Mouse (Mus musculus): Measurements from ENCODE around the gene Vangl1. TPM values are rescaled to one million over a fixed set of nuclear protein-coding genes. Genes with fewer than 3 reads are reported as not detected.
A peak's percentile ranks its signal among the peaks of the same experiment; 100 is the strongest.
"Not testable (repeated sequence)": the region's sequence is repeated elsewhere in the genome, so short reads cannot be mapped to it uniquely, and the experiment has no call there.

The Vangl1 gene
- polyA plus RNA-seq, 1 experiment from 2014 or later: 26.5 TPM

DNA sequence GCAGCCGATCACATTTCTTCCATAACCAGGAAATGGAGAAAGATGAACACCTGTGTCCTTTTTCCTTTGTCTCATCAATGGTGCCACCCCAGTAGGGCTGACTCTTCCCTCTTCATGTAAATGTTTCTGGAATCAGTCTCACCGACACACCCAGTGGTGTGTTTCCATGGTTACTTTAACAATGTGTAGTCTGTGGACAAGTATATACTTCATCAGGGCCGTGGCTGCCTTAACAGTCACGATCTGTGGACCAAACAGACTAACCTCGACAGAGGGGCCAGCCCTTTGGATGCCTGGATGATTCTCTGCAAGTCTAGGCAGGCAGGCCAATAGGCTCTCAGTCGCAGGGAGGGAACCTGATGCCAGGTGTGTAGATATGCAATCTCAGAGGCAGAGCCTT lies 8.4 kb upstream of the Vangl1 start:
- WGBS: 63% methylated on average over 6 of the region's 6 CpGs

DNA sequence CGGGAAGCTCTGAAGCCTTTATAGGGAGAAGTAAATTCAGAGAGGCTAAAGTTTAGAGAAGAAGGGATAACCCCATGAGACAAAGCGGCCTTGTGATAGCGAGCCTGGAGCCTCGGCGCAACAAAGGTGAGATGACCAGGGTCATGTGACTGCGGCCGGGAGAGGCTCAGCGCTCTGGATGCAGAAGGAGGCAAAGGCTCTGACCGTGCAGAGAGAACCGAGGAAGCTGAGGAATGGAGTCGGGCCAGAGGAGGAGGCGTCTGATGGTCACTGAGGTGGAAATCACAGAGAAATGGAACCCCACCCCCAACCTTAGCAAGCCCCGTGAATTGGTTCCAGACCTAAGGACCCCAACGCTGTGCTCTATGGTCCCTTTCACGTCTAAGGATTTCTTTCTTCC lies 7.8 kb upstream of the Vangl1 start:
- no peaks in the 10 kb centered on the region for H3K9me3 ChIP-seq
- H3K4me3 ChIP-seq: no peak overlapping the region
- no peak overlapping the region for H3K27ac ChIP-seq
- no peaks in the 10 kb centered on the region for H3K27me3 ChIP-seq (ENCODE audit: insufficient read depth, poor library complexity, severe bottlenecking)
- no peaks in the 10 kb centered on the region for H3K36me3 ChIP-seq
- WGBS: 85% methylated on average over 15 of the region's 15 CpGs
- peaks cover 15% of the 10 kb centered on the region for H3K4me1 ChIP-seq
- DNase-seq (ENCODE audit: low spot score): peak; percentile 56

More for the DNA sequence above, 8.4 kb upstream of the Vangl1 start:
- H3K27ac ChIP-seq: no peak overlapping the region
- H3K9me3 ChIP-seq: no peaks in the 10 kb centered on the region
- H3K4me1 ChIP-seq: peaks cover 11% of the 10 kb centered on the region
- peak; percentile 68 for DNase-seq (ENCODE audit: low spot score)
- H3K36me3 ChIP-seq: no peaks in the 10 kb centered on the region
- H3K27me3 ChIP-seq (ENCODE audit: insufficient read depth, poor library complexity, severe bottlenecking): no peaks in the 10 kb centered on the region
- H3K4me3 ChIP-seq: no peak overlapping the region

DNA sequence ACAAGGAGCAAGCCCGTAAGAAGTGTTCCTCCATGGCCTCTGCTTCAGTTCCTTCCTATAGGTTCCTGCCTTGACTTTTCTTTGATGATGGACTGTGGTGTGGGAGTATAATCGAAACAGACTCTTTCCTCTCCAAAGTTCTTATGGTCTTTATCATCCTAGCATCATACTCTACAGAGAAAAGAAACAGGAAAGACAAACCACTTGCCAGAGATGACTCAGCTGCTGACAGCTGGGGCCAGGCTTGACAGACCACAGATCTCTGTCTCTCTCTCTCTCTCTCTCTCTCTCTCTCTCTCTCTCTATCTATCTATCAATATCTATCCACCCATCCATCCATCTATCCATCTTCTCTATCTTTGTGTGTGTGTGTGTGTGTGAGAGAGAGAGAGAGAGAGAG lies 6.8 kb upstream of the Vangl1 start:
- Histone ChIP-seq H3K4me3 (no peak overlapping the region), H3K27ac (no peak overlapping the region), H3K4me1 (peaks cover 15% of the 10 kb centered on the region), H3K9me3 (no peaks in the 10 kb centered on the region), H3K27me3 (ENCODE audit: insufficient read depth, poor library complexity, severe bottlenecking) (peaks cover 1% of the 10 kb centered on the region; the same call in 1 of the 2 replicates), H3K36me3 (no peaks in the 10 kb centered on the region)
- WGBS: 76% methylated on average over 2 of the region's 2 CpGs
- no peak for DNase-seq (ENCODE audit: low spot score)

DNA sequence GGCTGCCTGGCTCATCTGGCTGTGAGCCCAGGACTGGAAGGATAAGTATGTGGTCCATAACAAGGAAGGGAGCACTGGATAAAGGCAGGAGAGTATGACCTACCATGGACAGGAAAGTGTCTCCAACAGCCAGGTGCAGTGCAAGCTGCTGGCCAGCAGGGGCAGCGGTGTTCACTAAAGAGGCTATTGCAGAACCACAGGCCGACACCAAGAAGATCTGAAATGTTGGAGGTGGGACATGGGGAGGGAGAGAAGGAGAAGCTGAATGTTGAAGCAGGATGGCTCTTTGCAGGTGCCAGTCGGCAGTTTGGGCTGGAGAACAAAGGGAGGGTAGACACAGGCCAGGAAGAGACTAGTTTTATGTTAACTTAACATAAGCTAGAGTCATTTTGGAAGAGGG lies 6.3 kb upstream of the Vangl1 start:
- Histone ChIP-seq H3K36me3 (no peaks in the 10 kb centered on the region), H3K4me3 (no peak overlapping the region), H3K4me1 (peaks cover 16% of the 10 kb centered on the region), H3K9me3 (no peaks in the 10 kb centered on the region), H3K27me3 (ENCODE audit: insufficient read depth, poor library complexity, severe bottlenecking) (peaks cover 4% of the 10 kb centered on the region; the same call in 1 of the 2 replicates), H3K27ac (no peak overlapping the region)
- no peak for DNase-seq (ENCODE audit: low spot score)
- 75% methylated on average over 3 of the region's 3 CpGs for WGBS

DNA sequence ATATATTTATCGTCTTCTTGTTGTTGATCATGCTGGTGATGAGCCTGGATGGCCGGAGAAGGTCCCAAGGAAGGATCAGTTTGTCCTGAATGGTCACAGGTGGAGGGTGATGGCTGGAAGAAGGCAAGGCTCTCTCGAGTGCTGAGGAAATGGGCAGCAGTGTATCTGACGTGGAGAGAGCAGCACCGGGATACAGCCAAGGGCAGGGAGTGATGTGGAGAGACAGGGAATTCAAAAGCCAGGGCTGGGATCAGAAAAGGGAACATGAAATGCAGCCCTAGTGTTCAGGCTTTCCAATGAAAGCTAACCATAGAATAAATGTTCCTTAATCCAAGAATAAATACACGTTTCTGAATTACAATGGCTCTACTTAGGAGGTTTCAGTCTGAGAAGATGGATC lies 4.4 kb upstream of the Vangl1 start:
- 66% methylated on average over 6 of the region's 6 CpGs for WGBS
- no peaks in the 10 kb centered on the region for H3K36me3 ChIP-seq
- H3K27ac ChIP-seq: no peak overlapping the region; the same call in 1 of the 2 replicates
- DNase-seq (ENCODE audit: low spot score): no peak
- peaks cover 26% of the 10 kb centered on the region for H3K4me1 ChIP-seq
- no peaks in the 10 kb centered on the region for H3K9me3 ChIP-seq
- H3K27me3 ChIP-seq (ENCODE audit: insufficient read depth, poor library complexity, severe bottlenecking): peaks cover 4% of the 10 kb centered on the region; the same call in 1 of the 2 replicates
- no peak overlapping the region for H3K4me3 ChIP-seq

DNA sequence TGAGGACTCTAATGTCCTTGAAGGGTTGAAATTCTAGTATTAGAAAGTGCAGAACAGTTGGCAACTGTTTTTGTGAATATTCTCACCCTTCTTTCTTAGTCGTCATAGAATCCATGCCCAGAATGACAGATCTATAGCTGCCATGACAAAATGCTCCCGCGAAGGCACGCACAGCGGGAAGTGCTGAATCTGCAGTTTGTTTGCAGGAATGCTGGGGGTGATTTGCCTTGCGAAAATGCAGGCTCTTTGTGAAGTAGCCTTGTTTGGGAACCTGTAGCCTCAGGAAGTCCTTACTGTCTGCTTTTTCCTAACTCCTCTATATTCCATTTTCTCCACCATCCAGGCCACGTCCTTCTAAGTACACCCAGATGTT lies 951 bp upstream of the Vangl1 start:
- Histone ChIP-seq H3K27ac (peak overlapping the region; percentile 96), H3K36me3 (no peaks in the 10 kb centered on the region), H3K4me1 (peaks cover 49% of the 10 kb centered on the region), H3K9me3 (no peaks in the 10 kb centered on the region), H3K27me3 (ENCODE audit: insufficient read depth, poor library complexity, severe bottlenecking) (peaks cover 4% of the 10 kb centered on the region; the same call in 1 of the 2 replicates), H3K4me3 (peak overlapping the region; percentile 86)
- 7% methylated on average over 7 of the region's 7 CpGs for WGBS
- DNase-seq (ENCODE audit: low spot score): no peak

DNA sequence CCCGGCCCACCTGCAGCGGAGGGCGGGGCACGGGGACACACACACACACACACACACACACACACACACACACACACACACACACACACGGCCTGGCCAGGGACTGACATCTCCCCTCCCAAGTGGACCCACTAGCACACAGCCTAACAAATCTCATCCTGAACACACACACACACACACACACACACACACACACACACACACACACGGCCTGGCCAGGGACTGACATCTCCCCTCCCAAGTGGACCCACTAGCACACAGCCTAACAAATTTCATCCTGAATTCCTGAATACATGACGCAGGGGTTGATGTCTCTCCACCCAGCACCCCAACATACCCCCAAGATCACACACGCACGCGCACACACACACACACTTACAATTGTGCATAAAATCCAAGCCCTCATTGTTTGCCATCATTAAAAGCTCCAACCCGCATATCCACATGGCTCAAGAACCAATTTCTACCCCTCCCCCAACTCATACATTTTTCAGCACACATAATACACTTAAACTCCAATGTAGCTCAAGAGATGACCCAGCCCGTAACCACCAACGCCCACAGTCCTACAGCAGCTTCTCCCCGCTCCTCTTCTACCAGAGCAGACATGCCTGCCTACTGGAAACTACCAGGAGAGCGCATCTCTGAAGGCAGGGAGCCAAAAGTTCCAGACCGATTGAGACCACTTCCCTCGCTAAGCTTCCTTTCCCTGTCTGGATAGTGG lies 403 bp upstream of the Vangl1 start:
- H3K9me3 ChIP-seq; H3K27me3 ChIP-seq (ENCODE audit: insufficient read depth, poor library complexity, severe bottlenecking); H3K36me3 ChIP-seq; DNase-seq (ENCODE audit: low spot score): not testable (repeated sequence)
- Histone ChIP-seq H3K27ac (peak overlapping the region; percentile 96), H3K4me3 (peak overlapping the region; percentile 86), H3K4me1 (peaks cover 54% of the 10 kb centered on the region)
- 8% methylated on average over 13 of the region's 17 CpGs for WGBS

DNA sequence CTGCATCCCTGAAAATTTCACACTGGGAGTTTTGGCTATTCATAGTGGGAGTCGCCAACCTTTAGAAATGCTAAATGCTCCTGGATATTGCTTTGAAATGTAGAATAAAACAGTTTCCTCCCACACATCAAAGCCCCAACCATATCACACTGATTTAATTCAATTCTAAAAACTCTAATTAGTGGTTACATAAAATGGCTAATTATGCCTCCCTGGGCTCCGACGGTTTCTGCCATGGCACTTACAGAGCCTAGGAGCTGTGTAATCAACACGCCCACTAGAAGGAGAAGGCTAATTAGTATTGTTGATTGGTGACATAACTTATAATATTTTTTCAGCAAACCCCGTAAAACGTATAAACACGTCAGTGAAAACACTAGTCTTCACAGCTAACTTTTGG lies 1.4 kb downstream of the Vangl1 start:
- Histone ChIP-seq H3K27me3 (ENCODE audit: insufficient read depth, poor library complexity, severe bottlenecking) (peaks cover 4% of the 10 kb centered on the region; the same call in 1 of the 2 replicates), H3K4me3 (peak overlapping the region; percentile 86), H3K27ac (peak overlapping the region; percentile 96; the same call in 1 of the 2 replicates), H3K36me3 (no peaks in the 10 kb centered on the region), H3K9me3 (no peaks in the 10 kb centered on the region), H3K4me1 (peaks cover 72% of the 10 kb centered on the region)
- 8% methylated on average over 7 of the region's 7 CpGs for WGBS
- DNase-seq (ENCODE audit: low spot score): no peak

DNA sequence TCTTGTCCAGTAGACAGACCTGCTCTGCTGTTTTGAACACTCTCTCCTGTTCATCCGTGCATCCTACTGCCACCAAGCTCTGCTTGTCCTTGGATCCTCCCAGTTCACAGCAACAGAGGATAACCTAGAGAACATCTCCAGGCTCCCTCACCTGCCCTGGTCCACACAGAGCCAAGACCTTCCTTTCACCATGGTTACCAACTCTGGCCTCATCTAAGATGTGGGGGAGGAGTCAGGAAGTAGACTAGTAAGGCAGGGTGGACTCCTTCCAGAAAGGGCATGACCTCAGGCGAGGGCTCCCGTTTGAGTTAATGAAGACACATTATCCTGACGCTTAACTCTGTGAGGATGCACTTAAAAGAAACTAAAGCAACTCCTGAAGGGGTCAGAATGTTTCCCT lies 4.5 kb downstream of the Vangl1 start:
- H3K9me3 ChIP-seq: no peaks in the 10 kb centered on the region
- H3K36me3 ChIP-seq: peaks cover 10% of the 10 kb centered on the region; the same call in 1 of the 2 replicates
- 41% methylated on average over 4 of the region's 4 CpGs for WGBS
- H3K4me1 ChIP-seq: peaks cover 90% of the 10 kb centered on the region
- no peak for DNase-seq (ENCODE audit: low spot score)
- H3K27ac ChIP-seq: no peak overlapping the region
- H3K4me3 ChIP-seq: no peak overlapping the region
- H3K27me3 ChIP-seq (ENCODE audit: insufficient read depth, poor library complexity, severe bottlenecking): no peaks in the 10 kb centered on the region

DNA sequence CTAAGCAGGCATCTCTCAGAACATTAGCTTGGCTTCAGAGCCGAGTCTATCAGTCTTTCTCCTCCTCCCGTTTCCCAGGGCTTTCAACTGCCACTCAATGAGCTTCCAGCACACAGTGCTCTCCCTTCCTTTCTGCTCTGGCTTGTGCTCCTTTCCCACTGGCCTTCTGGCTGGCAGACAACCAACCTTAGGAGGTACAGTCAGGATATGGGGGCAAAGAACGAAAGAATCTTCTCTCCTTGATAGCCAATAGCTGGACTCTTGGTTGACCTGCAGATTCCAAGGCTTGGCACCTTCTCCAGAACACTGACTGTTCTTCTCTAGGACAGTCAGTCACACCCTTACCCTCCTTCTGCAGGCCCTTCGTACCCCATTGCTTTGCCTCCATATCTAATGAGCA lies 5.3 kb downstream of the Vangl1 start:
- Histone ChIP-seq H3K4me1 (peaks cover 91% of the 10 kb centered on the region), H3K27ac (peak overlapping the region; percentile 82), H3K9me3 (no peaks in the 10 kb centered on the region), H3K36me3 (peaks cover 10% of the 10 kb centered on the region; the same call in 1 of the 2 replicates), H3K27me3 (ENCODE audit: insufficient read depth, poor library complexity, severe bottlenecking) (no peaks in the 10 kb centered on the region), H3K4me3 (0 out of 2 replicates have a peak overlapping the region, but pooled peaks have one; percentile 29)
- no peak for DNase-seq (ENCODE audit: low spot score)
- 36% methylated on average over 4 of the region's 4 CpGs for WGBS

DNA sequence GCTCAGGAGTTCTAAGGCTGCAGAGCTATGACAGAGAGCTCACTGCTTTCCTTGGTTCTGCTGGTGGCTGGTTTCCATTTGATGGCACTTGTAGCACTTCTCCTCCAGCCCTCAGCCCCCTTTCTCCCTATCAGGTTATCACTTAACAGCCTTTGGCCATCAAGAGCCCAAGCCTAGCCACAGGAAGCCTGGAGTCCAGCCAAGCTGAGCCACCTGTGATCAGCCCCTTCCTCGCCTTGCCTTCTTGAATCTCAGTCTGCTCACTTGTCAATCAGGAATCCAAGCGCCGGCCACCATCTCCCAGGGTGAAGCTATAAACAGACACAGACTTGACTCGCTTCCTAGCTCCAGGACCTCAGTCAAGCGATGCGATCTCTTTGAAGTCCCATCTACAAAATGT lies 6.0 kb downstream of the Vangl1 start:
- H3K27me3 ChIP-seq (ENCODE audit: insufficient read depth, poor library complexity, severe bottlenecking): no peaks in the 10 kb centered on the region

DNA sequence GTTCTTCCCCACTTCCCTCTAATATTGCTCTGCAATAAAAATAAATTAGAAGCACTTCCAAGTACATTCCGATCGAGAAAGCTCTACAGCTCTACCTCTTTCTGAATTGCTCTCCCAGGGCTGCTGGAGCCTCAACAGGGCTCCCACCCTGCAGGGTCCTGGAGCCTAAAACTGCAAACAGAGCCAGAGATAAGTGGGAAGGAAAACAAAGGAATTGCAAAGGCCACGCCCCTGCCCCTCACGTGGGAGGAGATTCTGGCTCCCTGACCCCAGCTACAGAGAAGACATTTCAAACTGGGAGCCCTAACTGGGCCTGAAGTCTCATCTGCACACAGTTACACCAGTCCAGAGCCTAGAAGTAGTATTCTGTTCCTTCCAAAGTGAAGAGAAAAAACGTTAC lies 6.7 kb downstream of the Vangl1 start:
- Histone ChIP-seq H3K27me3 (ENCODE audit: insufficient read depth, poor library complexity, severe bottlenecking) (no peaks in the 10 kb centered on the region), H3K4me1 (peaks cover 97% of the 10 kb centered on the region), H3K27ac (peak overlapping the region; percentile 82), H3K9me3 (no peaks in the 10 kb centered on the region), H3K36me3 (peaks cover 10% of the 10 kb centered on the region; the same call in 1 of the 2 replicates), H3K4me3 (peak overlapping the region; percentile 10; the same call in 1 of the 2 replicates)
- 4% methylated on average over 5 of the region's 5 CpGs for WGBS
- DNase-seq (ENCODE audit: low spot score): no peak

More for the DNA sequence above, 6.0 kb downstream of the Vangl1 start:
- peaks cover 97% of the 10 kb centered on the region for H3K4me1 ChIP-seq
- H3K9me3 ChIP-seq: no peaks in the 10 kb centered on the region
- H3K27ac ChIP-seq: peak overlapping the region; percentile 82
- H3K4me3 ChIP-seq: 0 out of 2 replicates have a peak overlapping the region, but pooled peaks have one; percentile 29
- H3K36me3 ChIP-seq: peaks cover 10% of the 10 kb centered on the region; the same call in 1 of the 2 replicates
- DNase-seq (ENCODE audit: low spot score): no peak
- WGBS: 19% methylated on average over 6 of the region's 6 CpGs

DNA sequence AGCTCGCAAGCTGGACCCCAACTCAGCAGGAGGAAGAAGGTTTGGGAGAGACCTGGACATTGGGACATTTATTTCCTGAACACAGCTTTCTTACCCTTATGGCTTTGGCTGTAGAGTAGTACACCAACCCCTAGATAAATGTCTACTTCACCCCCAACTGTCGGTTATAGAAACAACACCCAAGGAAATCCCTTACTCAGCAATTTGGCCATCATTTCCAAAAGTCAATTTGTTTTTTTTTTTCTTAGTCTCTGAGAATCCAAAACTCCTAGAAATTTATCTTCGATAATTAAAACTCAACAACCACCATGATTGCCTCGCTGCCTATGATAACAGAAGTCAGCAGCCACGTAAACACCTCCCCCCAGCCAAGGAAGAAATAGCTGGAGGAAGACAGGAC lies 7.3 kb downstream of the Vangl1 start:
- peak overlapping the region; percentile 10; the same call in 1 of the 2 replicates for H3K4me3 ChIP-seq
- WGBS: 57% methylated on average over 5 of the region's 5 CpGs

More for the DNA sequence above, 7.3 kb downstream of the Vangl1 start:
- Histone ChIP-seq H3K36me3 (peaks cover 10% of the 10 kb centered on the region; the same call in 1 of the 2 replicates), H3K27ac (0 out of 2 replicates have a peak overlapping the region, but pooled peaks have one; percentile 82), H3K27me3 (ENCODE audit: insufficient read depth, poor library complexity, severe bottlenecking) (no peaks in the 10 kb centered on the region), H3K9me3 (no peaks in the 10 kb centered on the region), H3K4me1 (peaks cover 97% of the 10 kb centered on the region)
- DNase-seq (ENCODE audit: low spot score): no peak

All from heart, embryonic 10.5 days (tissue).